In genomic region chr2:37708835-37709234, GRCm38 (mm10) we compare ENCODE assay signal across 11 mouse cellular contexts.
"Had no signal": no experiment of that assay in that cellular context is flagged by ENCODE, and none has a peak within 500 bp of the region (broad histone marks: within the 10 kb centered on the region; RNA-seq: fewer than 3 reads in every experiment).

No protein-coding gene starts in this region.

- H3K9ac ChIP-seq: hindbrain, embryonic 13.5 days; liver, embryonic 15.5 days; lung, embryonic 15.5 days; midbrain, embryonic 13.5 days had no signal

- H3K4me2 ChIP-seq: hindbrain, embryonic 13.5 days; liver, embryonic 15.5 days; lung, embryonic 15.5 days; midbrain, embryonic 13.5 days had no signal

- H3K4me3 ChIP-seq: hindbrain, embryonic 13.5 days; left cerebral cortex, adult 2 months; limb, embryonic 10.5 days; liver, embryonic 15.5 days; lung, embryonic 15.5 days; midbrain, embryonic 13.5 days had no signal

- H3K27me3 ChIP-seq: lung, embryonic 15.5 days had no signal

- H3K36me3 ChIP-seq: hindbrain, embryonic 13.5 days; limb, embryonic 10.5 days; liver, embryonic 15.5 days; lung, embryonic 15.5 days; midbrain, embryonic 13.5 days had no signal

- DNase-seq: kidney, postnatal 25 days; lung, postnatal 36 days; right cerebral cortex, postnatal 25 days; thymus, postnatal 4 days had no signal

- H3K27ac ChIP-seq: hindbrain, embryonic 13.5 days; hindbrain, postnatal 0 days; left cerebral cortex, adult 2 months; limb, embryonic 10.5 days; liver, embryonic 15.5 days; lung, embryonic 15.5 days; midbrain, embryonic 13.5 days had no signal

- H3K9me3 ChIP-seq: hindbrain, embryonic 13.5 days; limb, embryonic 10.5 days; liver, embryonic 15.5 days; lung, embryonic 15.5 days; midbrain, embryonic 13.5 days had no signal

- ATAC-seq: hindbrain, postnatal 0 days; midbrain, embryonic 13.5 days had no signal
